Mouse (Mus musculus): ENCODE data around the gene Bcl11a.

DNA sequence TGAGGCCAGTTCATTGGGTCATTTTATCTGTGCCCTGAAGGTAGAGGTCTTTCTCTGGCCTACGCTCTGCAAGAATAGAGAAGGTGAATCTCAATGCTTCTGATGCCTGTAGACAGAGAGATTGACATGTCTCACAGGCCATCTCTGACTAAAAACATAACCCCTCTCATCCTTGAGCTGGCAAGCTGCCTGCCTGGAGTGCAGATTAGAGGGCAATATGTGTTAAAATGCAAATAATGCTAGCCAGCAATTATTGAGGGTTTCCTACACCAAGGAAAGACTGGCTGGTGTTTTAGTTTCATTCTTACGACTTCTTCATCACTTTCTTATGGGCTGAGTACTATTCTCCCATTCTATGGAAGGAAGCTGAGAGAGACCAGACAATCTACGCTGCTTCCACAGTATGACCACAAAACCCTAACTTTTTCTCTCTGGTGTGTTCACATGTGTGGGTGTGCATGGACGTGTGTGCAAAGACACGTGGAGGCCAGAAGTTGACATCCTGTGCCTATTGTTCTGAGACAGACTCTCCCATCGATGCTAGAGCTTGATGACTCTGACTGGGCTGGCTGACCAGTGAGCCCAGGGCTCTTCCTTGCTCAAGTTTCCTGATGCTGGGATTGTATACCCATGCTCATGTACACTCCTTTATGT lies 101.1 kb downstream of the Bcl11a start:
- TF ChIP-seq CTCF (conservative IDR thresholded peaks at IDR 0.05; ENCODE audit: insufficient read depth, insufficient read length, low read depth, low read length) = no peak
- no peak for TF ChIP-seq POLR2A (IDR thresholded peaks at IDR 0.05; ENCODE audit: low read depth, low read length)

Measured in kidney, adult 2 months (tissue).